8 mouse cellular contexts compared by ENCODE assay signal in genomic region chr1:133132388-133133326, GRCm38 (mm10). TPM values are rescaled to one million over a fixed set of nuclear protein-coding genes. Genes with fewer than 3 reads are reported as not detected.
DNase-seq lines count a peak whose midpoint lies in the region; ATAC-seq and TF ChIP-seq lines count a peak whose summit lies in the region.

No protein-coding gene starts in this region.

- peak; percentile 47 for DNase-seq in adrenal gland, adult 2 months
- DNase-seq in adrenal gland, adult 8-10 months = no peak
- peak; percentile 23 to 26 for DNase-seq in B cell, adult 2 months
- DNase-seq in forebrain, embryonic 10.5 days (ENCODE audit: extremely low spot score, low spot score) = no peak
- DNase-seq in midbrain, postnatal 0 days (ENCODE audit: low spot score) = no peak
- DNase-seq in MN1 (ENCODE audit: low spot score) = no peak
- DNase-seq in left cerebral cortex, postnatal 10 days (ENCODE audit: extremely low spot score in 1 of 2, low spot score in 2 of 2) = no peak

- H3K9me3 ChIP-seq in forebrain, embryonic 10.5 days = no peaks in the 10 kb centered on the region
- no peaks in the 10 kb centered on the region for H3K9me3 ChIP-seq in intestine, embryonic 15.5 days
- no peaks in the 10 kb centered on the region for H3K9me3 ChIP-seq in midbrain, postnatal 0 days (ENCODE audit: low read length)

- WGBS in forebrain, embryonic 10.5 days = 28% methylated on average over 26 of the region's 26 CpGs
- WGBS in intestine, embryonic 15.5 days = 5% methylated on average over 26 of the region's 26 CpGs
- 13% methylated on average over 26 of the region's 26 CpGs for WGBS in midbrain, postnatal 0 days

- H3K9ac ChIP-seq in intestine, embryonic 15.5 days = peak overlapping the region; percentile 98
- peak overlapping the region; percentile 79 for H3K9ac ChIP-seq in midbrain, postnatal 0 days (replicated peaks; ENCODE audit: low read length, poor library complexity, severe bottlenecking)

- H3K36me3 ChIP-seq in forebrain, embryonic 10.5 days (replicated peaks) = peaks cover 55% of the 10 kb centered on the region
- peaks cover 10% of the 10 kb centered on the region for H3K36me3 ChIP-seq in intestine, embryonic 15.5 days
- peaks cover 12% of the 10 kb centered on the region for H3K36me3 ChIP-seq in midbrain, postnatal 0 days (ENCODE audit: insufficient read depth, low read length)

- H3K27me3 ChIP-seq in forebrain, embryonic 10.5 days (ENCODE audit: poor library complexity, severe bottlenecking) = no peaks in the 10 kb centered on the region
- no peaks in the 10 kb centered on the region for H3K27me3 ChIP-seq in intestine, embryonic 15.5 days (replicated peaks)
- H3K27me3 ChIP-seq in midbrain, postnatal 0 days (ENCODE audit: insufficient read depth, low read length) = no peaks in the 10 kb centered on the region

- H3K4me2 ChIP-seq in intestine, embryonic 15.5 days (replicated peaks) = peak overlapping the region; percentile 88
- peak overlapping the region; percentile 97 for H3K4me2 ChIP-seq in midbrain, postnatal 0 days (ENCODE audit: low read depth, low read length, poor library complexity, severe bottlenecking)

- peak overlapping the region; percentile 99 for H3K27ac ChIP-seq in forebrain, embryonic 10.5 days
- H3K27ac ChIP-seq in intestine, embryonic 15.5 days = peak overlapping the region; percentile 99; the same call in 1 of the 2 replicates
- peak overlapping the region; percentile 97; the same call in 1 of the 2 replicates for H3K27ac ChIP-seq in midbrain, postnatal 0 days (ENCODE audit: low read depth, low read length)

- H3K4me1 ChIP-seq in forebrain, embryonic 10.5 days = peaks cover 64% of the 10 kb centered on the region
- peaks cover 9% of the 10 kb centered on the region; the same call in 1 of the 2 replicates for H3K4me1 ChIP-seq in intestine, embryonic 15.5 days (replicated peaks)
- peaks cover 4% of the 10 kb centered on the region; the same call in 1 of the 2 replicates for H3K4me1 ChIP-seq in midbrain, postnatal 0 days (ENCODE audit: insufficient read depth, low read length)

- peak overlapping the region; percentile 98 for H3K4me3 ChIP-seq in forebrain, embryonic 10.5 days
- peak overlapping the region; percentile 96 for H3K4me3 ChIP-seq in intestine, embryonic 15.5 days (replicated peaks)
- peak overlapping the region; percentile 72 for H3K4me3 ChIP-seq in midbrain, postnatal 0 days (ENCODE audit: low read depth, low read length)

- TF ChIP-seq CTCF in midbrain, postnatal 0 days (IDR thresholded peaks at IDR 0.05) = no peak

- ATAC-seq in intestine, embryonic 15.5 days = no peak
- no peak for ATAC-seq in midbrain, postnatal 0 days (ENCODE audit: low FRiP score)

- intact Hi-C loops in left cerebral cortex, postnatal 10 days (cut with DNase I) = loop anchor here (5.0 kb wide), 1 partner anchor 90 kb away; no protein-coding TSS in a partner anchor

RNA-seq across cellular contexts. Expression of gene Ppp1r15b, which starts 1.7 kb away (rescaled TPM):
- 10 to 100 TPM; 89.6 to 90.2 TPM for total RNA-seq in adrenal gland, adult 2 months (2021)
- 34.1 and 40.4 TPM in 2 replicates for polyA plus RNA-seq in adrenal gland, adult 2 months (2012; rRNA removed)
- total RNA-seq in adrenal gland, adult 8-10 months (2022) = 10 to 100 TPM; 67.1 to 80.6 (median 71.1) TPM
- polyA plus RNA-seq in forebrain, embryonic 10.5 days (2016; fragmentation: Nextera tagmentation; extraction: Ambion mirVana) = 59.1 and 59.3 TPM in 2 replicates
- 46.7 and 46.9 TPM in 2 replicates for polyA plus RNA-seq in intestine, embryonic 15.5 days (2015; fragmentation: Nextera tagmentation; extraction: Ambion mirVana)
- total RNA-seq in midbrain, postnatal 0 days (2014; rRNA removed) = 42.3 and 45.3 TPM in 2 replicates
- polyA plus RNA-seq in midbrain, postnatal 0 days (2015; fragmentation: Nextera tagmentation; extraction: Ambion mirVana) = 16.9 and 17.5 TPM in 2 replicates
- total RNA-seq in left cerebral cortex, postnatal 10 days (2021) = 10 to 100 TPM; 43.6 to 44.1 TPM

RNA-seq across cellular contexts. Expression of gene Plekha6, which starts 31.4 kb away (rescaled TPM):
- 10 to 100 TPM; 10.3 to 22.6 TPM for total RNA-seq in adrenal gland, adult 2 months (2021)
- 16.9 and 22.5 TPM in 2 replicates for polyA plus RNA-seq in adrenal gland, adult 2 months (2012; rRNA removed)
- total RNA-seq in adrenal gland, adult 8-10 months (2022) = 10 to 100 TPM; 16.1 to 56.7 (median 33.1) TPM
- 9.0 and 9.9 TPM in 2 replicates for polyA plus RNA-seq in forebrain, embryonic 10.5 days (2016; fragmentation: Nextera tagmentation; extraction: Ambion mirVana)
- polyA plus RNA-seq in intestine, embryonic 15.5 days (2015; fragmentation: Nextera tagmentation; extraction: Ambion mirVana) = 13.7 and 15.3 TPM in 2 replicates
- 49.3 and 52.2 TPM in 2 replicates for total RNA-seq in midbrain, postnatal 0 days (2014; rRNA removed)
- polyA plus RNA-seq in midbrain, postnatal 0 days (2015; fragmentation: Nextera tagmentation; extraction: Ambion mirVana) = 9.4 and 11.9 TPM in 2 replicates
- 10 to 100 TPM; 57.2 to 59.3 TPM for total RNA-seq in left cerebral cortex, postnatal 10 days (2021)

Comparison
In these comparisons a context has a peak if more than half of its experiments do, and no peak if none do; other contexts are left out.
1. DNase-seq: peak in adrenal gland, adult 2 months (single experiment) and B cell, adult 2 months (2 of 2); none in adrenal gland, adult 8-10 months (single experiment), forebrain, embryonic 10.5 days (single experiment), midbrain, postnatal 0 days (single experiment), MN1 (single experiment) and left cerebral cortex, postnatal 10 days (0 of 2).
2. Peak in every context shown above with its lines, with median percentiles within 50 percentile points of each other: H3K27ac ChIP-seq and H3K4me3 ChIP-seq.